Mouse (Mus musculus) layer of hippocampus, postnatal 25 days (tissue): ENCODE data around the gene Dgkh. TPM values are rescaled to one million over a fixed set of nuclear protein-coding genes. Genes with fewer than 3 reads are reported as not detected.

Experiments
- DNase-seq, 2 experiments: peaks; one replicate each; pipeline ENCODE4 v3.0.0; 2022; ENCODE audit warnings: mixed read lengths in 2 of 2, low spot score in 1 of 2; ENCODE audit errors: extremely low spot score in 1 of 2
- total RNA-seq, 2 experiments: library from RNA; stranded (reverse); gene quantifications; 2 replicates each; pipeline ENCODE4 v1.2.3; 2021

Dgkh gene
- total RNA-seq, 2 experiments from 2014 or later, result 95.6 to 118 TPM

GRCm38 (mm10) chr14:78641314-78641713 is 91.3 kb downstream of the Dgkh start:
- no peak for DNase-seq

GRCm38 (mm10) chr14:78639691-78640090 is 92.9 kb downstream of the Dgkh start:
- DNase-seq, result no peak

- no peak for DNase-seq
Measured at GRCm38 (mm10) chr14:78635612-78636400, 96.8 kb downstream of the Dgkh start.

GRCm38 (mm10) chr14:78632747-78633146 is 99.8 kb downstream of the Dgkh start:
- no peak for DNase-seq

GRCm38 (mm10) chr14:78630923-78631875 is 101.4 kb downstream of the Dgkh start:
- no peak for DNase-seq

- DNase-seq, result peak in 1 of 2 experiments; percentile 61
Measured at GRCm38 (mm10) chr14:78627516-78628275, 104.9 kb downstream of the Dgkh start.

- DNase-seq, result no peak
Measured at GRCm38 (mm10) chr14:78618883-78619295, 113.7 kb downstream of the Dgkh start.

GRCm38 (mm10) chr14:78613569-78613968 is 119.0 kb downstream of the Dgkh start:
- no peak for DNase-seq

- DNase-seq, result no peak
Measured at GRCm38 (mm10) chr14:78612111-78612788, 120.3 kb downstream of the Dgkh start.

GRCm38 (mm10) chr14:78594916-78595315 is 137.7 kb downstream of the Dgkh start:
- DNase-seq, result no peak

GRCm38 (mm10) chr14:78592965-78593364 is 139.6 kb downstream of the Dgkh start:
- DNase-seq, result no peak

- DNase-seq, result peak; percentile 38 to 70
Measured at GRCm38 (mm10) chr14:78590335-78590734, 142.2 kb downstream of the Dgkh start.

GRCm38 (mm10) chr14:78584222-78584621 is 148.4 kb downstream of the Dgkh start:
- DNase-seq, result no peak

GRCm38 (mm10) chr14:78583168-78583567 is 149.4 kb downstream of the Dgkh start:
- no peak for DNase-seq

- DNase-seq, result no peak
Measured at GRCm38 (mm10) chr14:78575899-78576298, 156.7 kb downstream of the Dgkh start.

GRCm38 (mm10) chr14:78568410-78568809 is 164.2 kb downstream of the Dgkh start:
- no peak for DNase-seq

- no peak for DNase-seq
Measured at GRCm38 (mm10) chr14:78566431-78566830, 166.1 kb downstream of the Dgkh start.

GRCm38 (mm10) chr14:78564292-78564691 is 168.3 kb downstream of the Dgkh start:
- no peak for DNase-seq

GRCm38 (mm10) chr14:78563211-78563610 is 169.4 kb downstream of the Dgkh start:
- DNase-seq, result no peak

- no peak for DNase-seq
Measured at GRCm38 (mm10) chr14:78562121-78562520, 170.5 kb downstream of the Dgkh start.
